Mouse (Mus musculus): ENCODE measurements around the gene Lrrc34. TPM values are rescaled to one million over a fixed set of nuclear protein-coding genes. Genes with fewer than 3 reads are reported as not detected.
A peak's percentile ranks its signal among the peaks of the same experiment; 100 is the strongest.

The Lrrc34 gene
- 0.15 and 0.23 TPM in 2 replicates for polyA plus RNA-seq (2015; fragmentation: Nextera tagmentation; extraction: Ambion mirVana)

DNA sequence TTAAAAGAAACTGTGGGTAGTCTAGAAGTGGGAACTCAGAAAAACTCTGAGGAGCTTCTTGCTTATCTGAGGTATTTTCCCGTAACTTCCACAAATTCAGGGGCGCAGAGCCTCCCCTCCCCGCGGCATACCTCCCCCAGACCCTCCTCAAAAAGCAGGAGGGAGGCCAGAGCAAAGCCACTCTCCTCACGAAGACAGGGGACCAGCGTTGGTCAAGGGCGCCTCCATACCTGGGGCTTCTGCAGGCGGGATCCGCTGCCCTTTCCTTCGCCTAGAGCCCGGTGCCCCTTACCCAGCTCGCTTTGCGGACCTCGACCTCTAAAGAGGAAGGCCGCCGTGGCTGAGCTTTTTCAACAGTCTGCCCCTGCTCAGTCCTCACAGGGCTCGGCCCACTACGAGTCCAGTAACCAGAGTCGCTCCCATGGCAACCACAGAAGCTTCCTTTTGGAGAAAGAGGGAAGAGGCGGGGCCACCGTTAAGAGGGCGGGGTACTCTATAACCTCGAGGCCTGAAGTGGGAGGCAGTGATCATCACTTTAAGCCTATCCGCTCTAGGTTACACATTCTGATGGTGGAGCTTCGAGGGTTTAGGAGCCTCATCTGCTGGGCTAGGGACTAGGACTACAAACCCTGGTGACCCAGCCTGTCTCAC is at the start of gene Lrrc34:
Gene Lrrc34, minus strand, starts transcription at position 430 of the 651 bp plus-strand sequence.
- H3K27ac ChIP-seq (replicated peaks): no peak within 1 kb of the TSS
- 5% methylated on average over 25 of the region's 25 CpGs for WGBS
- no peaks in the 10 kb centered on the region for H3K9me3 ChIP-seq (ENCODE audit: control insufficient read depth, low read length)
- DNase-seq (ENCODE audit: low spot score) (peak; percentile 66), ATAC-seq (ENCODE audit: low FRiP score, low TSS enrichment) (peak; percentile 71; the same call in 1 of the 2 replicates)
- H3K27me3 ChIP-seq (ENCODE audit: control insufficient read depth, insufficient read depth, low read length): no peaks in the 10 kb centered on the region
- H3K9ac ChIP-seq (ENCODE audit: low read length): no peak within 1 kb of the TSS
- H3K4me2 ChIP-seq (replicated peaks; ENCODE audit: low read depth): peak within 1 kb of the TSS; percentile 51
- TF ChIP-seq CTCF (IDR thresholded peaks at IDR 0.05; ENCODE audit: low read depth) (no peak), EP300 (optimal IDR thresholded peaks at IDR 0.05) (no peak)
- peak within 1 kb of the TSS; percentile 23 for H3K4me3 ChIP-seq (ENCODE audit: low read depth, low read length)
- H3K36me3 ChIP-seq (ENCODE audit: control insufficient read depth, insufficient read depth, low read length): no peaks in the 10 kb centered on the region
- H3K4me1 ChIP-seq (replicated peaks; ENCODE audit: control insufficient read depth, insufficient read depth): no peaks in the 10 kb centered on the region

DNA sequence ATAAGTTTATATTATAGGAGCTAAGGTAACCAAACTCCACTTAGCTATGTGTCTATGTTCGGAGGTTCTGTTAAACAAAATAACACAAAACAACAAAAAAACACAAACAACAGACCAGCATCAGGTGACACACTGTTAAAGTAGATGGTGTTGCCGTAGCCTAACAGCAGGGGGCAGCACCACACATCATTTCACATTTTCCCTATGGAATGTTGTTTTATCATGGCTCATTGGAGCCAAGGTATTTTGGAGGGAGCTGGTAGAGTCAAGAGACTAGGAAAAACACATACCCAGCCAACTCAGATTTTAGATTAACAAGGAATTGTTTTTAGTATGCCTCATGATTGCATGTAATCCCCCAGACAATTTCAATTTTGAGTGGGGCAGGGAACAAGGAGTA is 48.7 kb upstream of the Lrrc34 start:
- H3K27me3 ChIP-seq (ENCODE audit: control insufficient read depth, insufficient read depth, low read length): no peaks in the 10 kb centered on the region
- TF ChIP-seq EP300 (optimal IDR thresholded peaks at IDR 0.05): no peak
- peak; percentile 94 for TF ChIP-seq CTCF (IDR thresholded peaks at IDR 0.05; ENCODE audit: low read depth)
- WGBS: 13% methylated on average over 2 of the region's 2 CpGs
- ATAC-seq (ENCODE audit: low FRiP score, low TSS enrichment) (no peak), DNase-seq (ENCODE audit: low spot score) (peak; percentile 77)
- H3K27ac ChIP-seq (replicated peaks): no peak overlapping the region
- H3K36me3 ChIP-seq (ENCODE audit: control insufficient read depth, insufficient read depth, low read length): no peaks in the 10 kb centered on the region
- H3K4me2 ChIP-seq (replicated peaks; ENCODE audit: low read depth): no peak overlapping the region
- H3K4me3 ChIP-seq (ENCODE audit: low read depth, low read length): no peak overlapping the region
- no peaks in the 10 kb centered on the region for H3K4me1 ChIP-seq (replicated peaks; ENCODE audit: control insufficient read depth, insufficient read depth)
- no peaks in the 10 kb centered on the region for H3K9me3 ChIP-seq (ENCODE audit: control insufficient read depth, low read length)
- H3K9ac ChIP-seq (ENCODE audit: low read length): no peak overlapping the region

GRCm38 (mm10) chr3:30695661-30696060 is 48.0 kb upstream of the Lrrc34 start:
- H3K4me2 ChIP-seq (replicated peaks; ENCODE audit: low read depth): no peak overlapping the region
- 89% methylated on average over 2 of the region's 2 CpGs for WGBS
- ATAC-seq (ENCODE audit: low FRiP score, low TSS enrichment): no peak

DNA sequence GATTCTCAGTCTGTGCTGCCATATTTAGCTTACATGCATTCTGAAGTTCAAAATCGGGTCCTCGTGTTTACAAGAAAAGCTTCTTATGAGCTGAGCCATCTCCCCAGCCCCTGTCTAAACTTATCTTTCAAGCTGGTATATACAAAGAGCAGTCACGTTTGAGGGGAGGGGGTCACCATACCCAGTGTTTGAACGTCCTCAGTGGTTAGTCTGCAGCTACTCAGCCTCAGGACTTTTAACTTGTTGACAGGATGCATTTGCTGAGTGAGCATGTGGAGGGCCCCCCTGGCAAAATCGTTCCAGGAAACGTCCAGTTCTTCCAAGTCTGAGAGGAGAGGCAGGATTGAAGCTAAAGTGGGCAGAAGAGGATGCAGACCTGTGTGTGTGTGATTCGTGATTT is 43.3 kb upstream of the Lrrc34 start:
- 39% methylated on average over 7 of the region's 7 CpGs for WGBS
- ATAC-seq (ENCODE audit: low FRiP score, low TSS enrichment): no peak

More at GRCm38 (mm10) chr3:30695661-30696060, 48.0 kb upstream of the Lrrc34 start:
- H3K36me3 ChIP-seq (ENCODE audit: control insufficient read depth, insufficient read depth, low read length): no peaks in the 10 kb centered on the region
- TF ChIP-seq CTCF (IDR thresholded peaks at IDR 0.05; ENCODE audit: low read depth) (no peak), EP300 (optimal IDR thresholded peaks at IDR 0.05) (no peak)
- no peak for DNase-seq (ENCODE audit: low spot score)
- no peaks in the 10 kb centered on the region for H3K27me3 ChIP-seq (ENCODE audit: control insufficient read depth, insufficient read depth, low read length)
- no peaks in the 10 kb centered on the region for H3K9me3 ChIP-seq (ENCODE audit: control insufficient read depth, low read length)
- H3K4me3 ChIP-seq (ENCODE audit: low read depth, low read length): no peak overlapping the region
- no peak overlapping the region for H3K27ac ChIP-seq (replicated peaks)
- no peak overlapping the region for H3K9ac ChIP-seq (ENCODE audit: low read length)
- H3K4me1 ChIP-seq (replicated peaks; ENCODE audit: control insufficient read depth, insufficient read depth): no peaks in the 10 kb centered on the region

DNA sequence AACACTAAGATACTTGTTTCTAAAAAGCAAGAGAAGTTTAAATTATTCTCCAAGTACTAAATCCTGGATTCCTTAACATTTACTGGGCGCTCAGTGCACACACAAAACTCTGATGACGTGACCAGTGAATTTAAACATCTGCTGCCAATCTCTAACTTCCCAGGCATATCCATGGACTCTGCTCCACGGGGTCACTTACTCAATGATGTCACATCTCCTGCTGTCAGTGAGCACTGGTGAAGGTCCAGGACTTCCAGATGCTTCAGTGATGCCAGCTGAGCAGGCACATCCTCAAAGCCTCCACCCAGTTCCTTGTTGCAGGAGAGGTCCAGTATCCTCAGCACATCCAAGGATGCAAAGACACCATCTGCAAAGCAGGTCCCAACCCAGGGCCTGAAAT is 39.5 kb upstream of the Lrrc34 start:
- WGBS: 73% methylated on average over 3 of the region's 3 CpGs
- H3K9me3 ChIP-seq (ENCODE audit: control insufficient read depth, low read length): no peaks in the 10 kb centered on the region
- no peak overlapping the region for H3K4me2 ChIP-seq (replicated peaks; ENCODE audit: low read depth)
- DNase-seq (ENCODE audit: low spot score) (no peak), ATAC-seq (ENCODE audit: low FRiP score, low TSS enrichment) (no peak)
- no peak for TF ChIP-seq EP300 (optimal IDR thresholded peaks at IDR 0.05)
- no peak for TF ChIP-seq CTCF (IDR thresholded peaks at IDR 0.05; ENCODE audit: low read depth)
- no peak overlapping the region for H3K27ac ChIP-seq (replicated peaks)
- H3K4me1 ChIP-seq (replicated peaks; ENCODE audit: control insufficient read depth, insufficient read depth): no peaks in the 10 kb centered on the region
- no peaks in the 10 kb centered on the region for H3K27me3 ChIP-seq (ENCODE audit: control insufficient read depth, insufficient read depth, low read length)
- no peak overlapping the region for H3K4me3 ChIP-seq (ENCODE audit: low read depth, low read length)
- no peaks in the 10 kb centered on the region for H3K36me3 ChIP-seq (ENCODE audit: control insufficient read depth, insufficient read depth, low read length)
- H3K9ac ChIP-seq (ENCODE audit: low read length): no peak overlapping the region

More for the DNA sequence above, 43.3 kb upstream of the Lrrc34 start:
- Histone ChIP-seq H3K4me2 (replicated peaks; ENCODE audit: low read depth) (no peak overlapping the region), H3K36me3 (ENCODE audit: control insufficient read depth, insufficient read depth, low read length) (no peaks in the 10 kb centered on the region), H3K4me3 (ENCODE audit: low read depth, low read length) (no peak overlapping the region), H3K27me3 (ENCODE audit: control insufficient read depth, insufficient read depth, low read length) (no peaks in the 10 kb centered on the region), H3K4me1 (replicated peaks; ENCODE audit: control insufficient read depth, insufficient read depth) (no peaks in the 10 kb centered on the region), H3K27ac (replicated peaks) (no peak overlapping the region), H3K9ac (ENCODE audit: low read length) (no peak overlapping the region), H3K9me3 (ENCODE audit: control insufficient read depth, low read length) (no peaks in the 10 kb centered on the region)
- TF ChIP-seq CTCF (IDR thresholded peaks at IDR 0.05; ENCODE audit: low read depth) (no peak), EP300 (optimal IDR thresholded peaks at IDR 0.05) (no peak)
- DNase-seq (ENCODE audit: low spot score): no peak

DNA sequence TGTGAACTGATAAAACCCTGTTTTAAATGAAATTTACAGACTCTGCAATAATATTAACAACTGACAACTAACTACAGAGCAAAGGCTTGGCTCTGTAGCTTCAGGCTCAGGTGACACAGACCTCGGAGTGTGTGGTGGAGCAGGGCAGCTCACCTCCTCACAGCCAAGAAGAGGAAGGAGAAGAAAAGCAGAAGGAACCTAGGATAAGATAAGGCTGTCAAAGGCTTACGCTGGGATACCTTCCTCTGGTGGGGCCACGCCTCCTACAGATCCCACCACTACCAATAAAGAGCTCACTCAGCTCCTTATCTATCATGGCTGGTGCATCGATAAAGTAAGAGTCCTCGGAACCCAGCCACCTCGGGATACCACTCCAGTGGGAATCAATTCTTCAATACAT is 35.5 kb upstream of the Lrrc34 start:
- Histone ChIP-seq H3K27ac (replicated peaks) (no peak overlapping the region), H3K4me3 (ENCODE audit: low read depth, low read length) (no peak overlapping the region), H3K9me3 (ENCODE audit: control insufficient read depth, low read length) (no peaks in the 10 kb centered on the region), H3K4me2 (replicated peaks; ENCODE audit: low read depth) (no peak overlapping the region), H3K9ac (ENCODE audit: low read length) (no peak overlapping the region), H3K36me3 (ENCODE audit: control insufficient read depth, insufficient read depth, low read length) (no peaks in the 10 kb centered on the region), H3K4me1 (replicated peaks; ENCODE audit: control insufficient read depth, insufficient read depth) (no peaks in the 10 kb centered on the region), H3K27me3 (ENCODE audit: control insufficient read depth, insufficient read depth, low read length) (no peaks in the 10 kb centered on the region)
- TF ChIP-seq CTCF (IDR thresholded peaks at IDR 0.05; ENCODE audit: low read depth) (no peak), EP300 (optimal IDR thresholded peaks at IDR 0.05) (no peak)
- no peak for ATAC-seq (ENCODE audit: low FRiP score, low TSS enrichment)
- DNase-seq (ENCODE audit: low spot score): no peak
- WGBS: 73% methylated on average over 6 of the region's 6 CpGs
